Mouse (Mus musculus): ENCODE data around the gene Slc1a1.

- TF ChIP-seq CTCF (IDR thresholded peaks at IDR 0.05; ENCODE audit: extremely low read depth, insufficient read depth, insufficient read length, insufficient replicate concordance): no peak
- no peak for TF ChIP-seq POLR2A (IDR thresholded peaks at IDR 0.05; ENCODE audit: low read depth, low read length)
These were observed 128.3 kb downstream of the Slc1a1 start for GRCm38 (mm10) chr19:28963113-28963512.
